Mouse (Mus musculus) cerebellum, adult 8-10 months (tissue): ENCODE data around the gene Ccl26.
"Not testable (repeated sequence)": the region's sequence is repeated elsewhere in the genome, so short reads cannot be mapped to it uniquely, and the experiment has no call there.

ENCODE experiments used
- DNase-seq: peaks from one replicate; pipeline ENCODE4 v3.0.0; 2022

Ccl26 gene

DNA sequence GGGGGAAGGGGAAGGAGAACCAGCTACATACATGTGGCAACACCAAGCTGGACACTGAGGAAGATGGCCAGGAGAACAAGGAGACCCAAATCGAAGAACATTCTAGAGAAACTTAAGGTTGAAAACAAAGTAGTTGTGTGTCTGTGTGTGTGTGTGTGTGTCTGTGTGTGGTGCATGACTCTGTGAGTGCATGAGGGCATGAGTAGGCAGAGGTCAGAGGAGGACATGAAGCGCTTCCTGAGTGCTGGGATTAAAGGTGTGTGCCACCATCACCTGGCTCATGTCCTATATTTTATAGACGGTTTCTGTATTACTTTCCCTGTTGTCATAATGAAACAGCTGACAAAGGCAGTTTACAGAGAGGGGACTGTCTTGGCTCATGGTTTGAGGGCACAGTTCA, at the start of gene Ccl26:
TSS of gene Ccl26 (minus strand) at position 101 of the 400 bp plus-strand sequence.
- no peak for DNase-seq

DNA sequence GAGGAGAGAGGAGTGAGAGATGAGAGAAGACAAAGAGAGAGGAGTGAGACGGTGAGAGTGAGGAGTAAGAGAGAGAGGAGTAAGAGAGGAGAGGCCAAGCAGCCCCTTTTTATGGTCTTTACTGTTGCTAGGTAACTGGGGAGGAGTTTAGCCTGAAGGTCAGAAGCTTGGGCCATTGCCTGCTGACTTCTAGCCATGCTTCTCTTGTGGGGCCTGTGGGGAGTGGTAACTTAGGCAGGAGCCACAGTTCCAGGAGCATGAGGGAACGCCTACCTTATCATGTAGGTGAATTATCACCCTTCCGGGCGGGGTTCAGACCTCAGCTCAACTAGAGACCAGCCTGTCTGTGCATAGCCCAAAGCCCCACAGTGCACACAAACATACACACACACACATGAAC, 46.4 kb upstream of the Ccl26 start:
- DNase-seq: no peak

GRCm38 (mm10) chr5:135607581-135607980, 44.2 kb upstream of the Ccl26 start:
- no peak for DNase-seq

DNA sequence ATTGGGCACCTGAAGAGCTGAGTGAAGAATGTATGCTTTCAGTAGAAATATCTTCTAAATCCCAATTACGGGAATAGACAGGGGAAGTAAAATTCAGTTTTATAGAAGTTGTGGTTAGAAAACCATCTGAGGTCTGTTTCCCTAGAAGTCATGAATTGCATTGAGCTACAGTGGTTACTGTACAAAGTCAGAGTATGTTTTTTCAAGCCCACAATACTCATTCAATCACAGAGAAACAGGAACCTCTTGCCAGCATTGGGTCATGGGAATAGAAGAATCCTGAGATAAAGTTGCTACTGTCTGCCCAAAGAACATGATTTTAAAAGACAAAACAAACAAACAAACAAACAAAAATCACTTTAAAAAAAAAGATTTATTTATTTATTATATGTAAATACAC, 43.3 kb upstream of the Ccl26 start:
- not testable (repeated sequence) for DNase-seq

DNA sequence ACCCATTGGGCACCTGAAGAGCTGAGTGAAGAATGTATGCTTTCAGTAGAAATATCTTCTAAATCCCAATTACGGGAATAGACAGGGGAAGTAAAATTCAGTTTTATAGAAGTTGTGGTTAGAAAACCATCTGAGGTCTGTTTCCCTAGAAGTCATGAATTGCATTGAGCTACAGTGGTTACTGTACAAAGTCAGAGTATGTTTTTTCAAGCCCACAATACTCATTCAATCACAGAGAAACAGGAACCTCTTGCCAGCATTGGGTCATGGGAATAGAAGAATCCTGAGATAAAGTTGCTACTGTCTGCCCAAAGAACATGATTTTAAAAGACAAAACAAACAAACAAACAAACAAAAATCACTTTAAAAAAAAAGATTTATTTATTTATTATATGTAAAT, 41.3 kb upstream of the Ccl26 start:
- not testable (repeated sequence) for DNase-seq

DNA sequence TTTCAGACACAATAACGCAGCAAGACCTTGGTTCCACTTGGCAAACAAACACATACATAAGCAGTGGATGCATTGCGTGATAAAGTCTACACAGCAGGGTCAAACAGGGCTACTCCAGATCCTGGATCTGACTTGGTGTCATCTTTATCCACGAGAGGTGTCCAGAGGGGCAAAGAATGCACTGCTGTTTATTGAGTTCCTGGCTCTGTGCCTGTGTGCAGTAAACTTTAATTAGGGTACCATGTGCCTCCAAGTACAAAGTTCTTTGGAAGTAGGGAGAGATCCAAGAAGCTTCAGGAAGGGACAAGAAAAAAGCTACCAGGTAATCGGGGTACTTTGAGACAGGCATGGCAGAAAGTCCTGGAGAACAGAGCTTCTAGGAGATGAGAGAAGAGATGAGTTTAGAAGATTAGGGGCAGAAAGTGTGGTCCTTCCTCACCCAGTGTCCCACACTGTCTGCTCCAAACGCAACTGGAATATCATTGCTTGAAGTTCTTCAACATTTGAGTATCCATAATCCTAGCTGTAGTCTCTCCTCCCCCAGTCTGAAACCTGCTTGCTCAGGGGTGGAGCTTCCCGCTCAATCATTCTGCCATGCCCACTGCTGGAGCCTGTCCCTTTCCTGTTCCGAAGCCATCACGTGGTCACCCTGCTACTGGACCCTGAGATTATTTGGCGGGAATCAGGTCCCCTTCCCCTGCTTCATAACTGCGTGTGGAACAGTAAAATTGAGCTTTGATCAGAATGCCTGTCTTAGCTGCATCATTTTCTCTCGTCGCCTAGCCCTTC, 26.8 kb upstream of the Ccl26 start:
- no peak for DNase-seq

- DNase-seq: no peak
Observed at GRCm38 (mm10) chr5:135587764-135588163, 24.4 kb upstream of the Ccl26 start.

DNA sequence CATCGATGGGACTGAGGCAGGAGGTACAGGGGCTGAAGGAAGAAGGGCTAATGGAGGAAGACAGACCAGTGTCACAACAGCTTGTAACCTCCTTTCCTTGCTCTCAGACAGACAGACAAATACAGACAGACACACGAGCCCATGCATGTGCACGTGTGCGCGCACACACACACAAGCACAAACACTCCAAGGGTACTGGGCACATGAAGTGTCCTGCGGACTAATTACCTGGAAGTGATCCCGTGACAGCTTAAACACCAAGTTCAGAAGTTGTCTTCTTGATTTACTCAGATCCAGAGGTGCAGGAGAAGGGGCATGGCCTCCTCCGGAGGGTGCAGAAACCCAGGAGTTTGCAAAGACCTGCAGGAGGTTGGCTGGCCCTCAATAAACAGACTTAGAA, 22.3 kb upstream of the Ccl26 start:
- no peak for DNase-seq

DNA sequence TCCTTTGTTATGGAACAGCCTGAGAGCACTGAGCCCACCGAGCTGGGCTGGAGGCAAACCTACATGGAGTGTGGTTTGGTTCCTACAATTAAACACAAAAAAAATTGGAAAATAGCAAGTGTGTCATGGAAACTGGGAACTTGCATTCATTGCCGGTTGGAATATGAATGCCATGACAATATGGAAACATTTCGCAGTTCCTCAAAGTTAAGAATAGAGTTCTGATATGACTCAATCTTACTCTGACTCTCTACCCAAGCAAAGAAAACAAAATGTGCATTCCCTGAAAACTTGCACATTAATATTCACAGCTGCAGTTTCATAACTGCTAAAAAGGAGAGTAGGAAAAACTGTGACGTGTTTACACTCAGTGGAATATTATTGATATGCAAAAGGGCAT, 19.0 kb upstream of the Ccl26 start:
- no peak for DNase-seq

DNA sequence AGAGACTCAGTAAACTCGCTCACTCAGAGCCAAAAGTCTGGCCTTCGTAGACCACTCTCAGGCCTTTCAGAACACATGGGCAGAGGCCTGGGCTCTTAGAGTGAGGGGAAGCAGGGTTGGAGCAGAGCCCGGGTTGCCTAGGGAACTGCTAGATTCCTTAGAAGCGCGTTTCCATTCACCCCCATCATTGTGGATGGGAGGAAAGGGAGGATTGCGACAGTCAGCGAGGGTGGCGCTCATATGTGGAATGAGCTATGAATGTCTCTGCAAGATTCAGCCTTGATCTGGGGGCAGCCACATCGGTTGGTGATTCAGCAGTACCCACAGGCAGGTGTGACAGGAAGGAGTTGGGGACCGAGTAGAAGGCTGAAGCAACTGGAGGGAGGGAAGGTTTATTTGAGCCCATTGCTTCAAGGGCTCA, 16.0 kb upstream of the Ccl26 start:
- DNase-seq: no peak

DNA sequence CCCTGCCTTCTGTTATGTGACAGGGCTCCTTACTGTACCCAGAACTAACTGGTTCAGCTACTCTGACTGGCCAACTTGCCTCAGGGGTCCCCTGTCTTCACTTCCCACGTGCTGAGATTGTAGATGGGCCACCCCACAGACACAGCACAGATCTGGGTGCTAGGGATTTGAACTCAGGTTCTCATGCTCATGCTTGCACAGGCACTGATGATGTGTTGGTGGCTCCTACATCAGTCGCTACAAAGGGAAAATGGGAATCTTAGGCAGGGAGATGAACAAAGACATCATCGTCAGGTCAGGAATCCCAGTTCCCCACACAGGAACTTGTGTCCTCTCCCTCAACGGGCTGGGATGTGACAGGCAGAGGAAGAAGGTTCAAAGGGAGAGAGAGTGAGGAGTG, 12.7 kb upstream of the Ccl26 start:
- DNase-seq: no peak

- no peak for DNase-seq
Observed at GRCm38 (mm10) chr5:135573006-135573405, 9.6 kb upstream of the Ccl26 start, which contains the start of gene Ccl24. Gene Ccl24 (minus strand): TSS chr5:135573049.

GRCm38 (mm10) chr5:135568698-135569097, 5.3 kb upstream of the Ccl26 start:
- no peak for DNase-seq

- no peak for DNase-seq
Observed at GRCm38 (mm10) chr5:135567556-135568265, 4.3 kb upstream of the Ccl26 start.

DNA sequence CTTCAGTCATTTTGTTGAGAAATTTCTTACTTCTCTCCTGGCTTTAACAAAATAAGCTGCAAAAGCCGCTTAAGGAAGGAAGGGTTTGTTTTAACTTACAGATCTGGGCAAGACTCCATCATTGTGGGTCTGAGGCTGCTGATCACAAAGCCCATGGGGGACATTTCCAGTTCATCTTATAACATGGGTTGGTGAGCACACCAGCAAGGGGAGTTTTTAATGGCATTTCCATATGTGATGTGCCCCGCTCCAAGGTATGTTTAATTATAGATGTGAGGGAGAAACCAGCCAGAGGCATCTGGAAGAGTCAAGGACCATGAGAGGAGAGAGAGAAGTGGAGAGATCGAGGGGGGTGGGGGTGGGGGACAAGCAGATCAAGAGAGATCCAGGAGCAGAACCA, 5.7 kb downstream of the Ccl26 start:
- no peak for DNase-seq

- DNase-seq: no peak
Observed at GRCm38 (mm10) chr5:135557051-135557450, 6.3 kb downstream of the Ccl26 start.

DNA sequence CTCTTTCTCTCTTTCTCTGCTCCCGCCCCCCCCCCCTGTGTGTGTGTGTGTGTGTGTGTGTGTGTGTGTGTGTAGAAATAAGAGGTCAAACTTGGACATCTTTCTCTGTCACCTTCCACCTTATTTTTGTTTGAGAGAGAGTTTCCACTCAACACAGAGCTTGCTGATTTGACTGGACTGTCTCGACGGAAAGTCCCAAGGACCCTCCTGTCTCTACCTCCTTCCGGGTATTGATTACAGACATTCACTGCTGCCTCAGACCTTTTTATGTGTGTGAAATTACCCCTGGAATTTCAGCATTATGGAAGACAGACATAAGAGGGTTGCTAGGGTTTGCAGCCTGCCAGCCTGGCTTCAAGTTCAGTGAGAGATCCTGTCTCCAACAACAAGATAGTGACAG, 7.1 kb downstream of the Ccl26 start:
- no peak for DNase-seq

- no peak for DNase-seq
Observed at GRCm38 (mm10) chr5:135551591-135551990, 11.8 kb downstream of the Ccl26 start.

DNA sequence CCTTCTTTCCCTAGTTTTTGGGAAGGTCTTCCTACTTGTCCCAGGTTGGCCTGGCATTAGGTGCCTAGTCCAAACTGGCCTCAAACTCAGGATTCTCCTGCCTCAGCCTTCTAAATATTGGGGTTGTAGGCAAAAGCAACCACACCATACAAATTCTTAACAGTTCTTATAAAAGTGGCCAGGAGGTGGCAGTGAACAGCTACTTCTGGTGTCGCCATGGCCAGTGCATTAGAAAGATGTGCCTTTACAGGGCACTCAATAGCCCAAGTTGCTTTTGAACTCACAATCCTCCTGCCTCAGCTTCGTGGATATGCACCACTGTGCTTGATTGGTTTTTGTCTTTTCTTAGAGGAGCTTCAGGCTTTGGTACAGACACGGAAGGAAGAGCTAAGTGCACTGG, 12.5 kb downstream of the Ccl26 start:
- DNase-seq: no peak

GRCm38 (mm10) chr5:135547990-135548389, 15.4 kb downstream of the Ccl26 start:
- no peak for DNase-seq

- peak; percentile 100 for DNase-seq
Observed at GRCm38 (mm10) chr5:135544865-135545797, 18.2 kb downstream of the Ccl26 start, which contains the start of gene Hip1. Gene Hip1 (minus strand): TSS chr5:135545120.

- DNase-seq: peak; percentile 37
Observed at GRCm38 (mm10) chr5:135544032-135544558, 19.3 kb downstream of the Ccl26 start.

GRCm38 (mm10) chr5:135537794-135538214, 25.6 kb downstream of the Ccl26 start:
- no peak for DNase-seq
